Mouse (Mus musculus): Measurements from ENCODE around the gene Adgrg2. TPM values are rescaled to one million over a fixed set of nuclear protein-coding genes. Genes with fewer than 3 reads are reported as not detected.

Adgrg2 gene
- not detected for total RNA-seq (2023)

GRCm38 (mm10) chrX:160390464-160390956, at the start of gene Adgrg2:
Adgrg2 (plus strand) TSS chrX:160390690.

DNA sequence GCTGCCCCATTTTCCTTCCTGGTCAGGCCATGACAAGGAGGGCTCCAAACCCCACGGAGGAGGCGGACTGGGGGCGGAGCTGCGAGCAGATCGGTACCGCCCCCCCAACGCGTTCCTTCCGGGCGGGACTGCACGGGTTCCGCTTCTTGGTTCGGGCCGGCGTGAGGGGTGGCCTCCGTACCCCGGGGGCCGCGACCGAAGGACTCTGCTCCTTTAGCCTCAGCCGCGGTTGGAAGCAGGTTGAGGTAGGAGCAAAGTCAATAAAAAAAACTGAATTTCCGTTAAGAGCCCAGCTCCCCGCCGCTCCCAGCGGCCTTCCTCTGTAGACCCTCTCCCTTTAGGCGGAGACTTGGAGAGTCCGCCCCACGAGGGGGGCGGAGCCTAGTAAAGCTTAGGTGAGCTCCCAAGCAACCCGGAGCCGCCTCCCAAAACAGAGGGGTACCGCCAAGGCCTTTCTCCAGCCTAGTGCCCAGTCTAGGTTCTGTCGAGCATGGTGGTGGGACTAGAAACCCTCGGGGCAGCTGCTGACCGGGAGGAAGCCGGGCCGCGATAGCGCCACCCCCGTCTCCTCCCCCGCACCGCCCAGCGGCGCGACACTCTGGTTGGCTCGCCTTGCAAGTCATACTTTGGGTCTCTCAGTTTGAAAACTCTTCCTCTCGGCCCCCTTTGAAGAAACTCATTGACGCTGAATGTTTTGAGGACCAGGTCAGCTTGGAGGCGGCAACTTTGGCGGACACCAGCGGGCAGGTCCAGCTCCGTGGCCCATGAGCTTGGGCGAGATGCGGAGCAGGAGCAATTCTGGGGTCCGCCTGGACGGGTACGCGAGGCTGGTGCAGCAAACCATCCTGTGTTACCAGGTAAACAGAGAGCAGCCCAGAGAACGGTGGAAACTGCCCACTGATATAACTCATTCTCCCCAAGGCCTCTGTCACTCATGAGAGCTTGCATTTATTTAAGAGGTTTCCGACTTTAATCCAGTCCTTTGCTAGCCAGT, 111.9 kb downstream of the Adgrg2 start, which contains the start of gene Phka2:
Phka2 (plus strand) TSS at position 119 of the 994 bp plus-strand sequence.

Other genes with a start within 250 kb of the Adgrg2 start
- 15.1 TPM for gene Phka2, start 111.5 kb downstream of the Adgrg2 start, total RNA-seq (2023)